Mouse (Mus musculus): ENCODE data around the gene Pou1f1.

The Pou1f1 gene

GRCm38 (mm10) chr16:65520211-65520610 lies at the start of gene Pou1f1:
Gene Pou1f1 (plus strand): TSS chr16:65520511.
- no peak for DNase-seq (ENCODE audit: low read depth, low spot score)

- no peak for DNase-seq (ENCODE audit: low read depth, low spot score)
These were observed 49.7 kb upstream of the Pou1f1 start for GRCm38 (mm10) chr16:65470650-65471049.

- DNase-seq (ENCODE audit: low read depth, low spot score) = no peak
These were observed 47.8 kb upstream of the Pou1f1 start for GRCm38 (mm10) chr16:65472472-65473001.

GRCm38 (mm10) chr16:65485726-65486125 lies 34.6 kb upstream of the Pou1f1 start:
- no peak for DNase-seq (ENCODE audit: low read depth, low spot score)

GRCm38 (mm10) chr16:65496030-65496429 lies 24.3 kb upstream of the Pou1f1 start:
- no peak for DNase-seq (ENCODE audit: low read depth, low spot score)

- no peak for DNase-seq (ENCODE audit: low read depth, low spot score)
These were observed 23.3 kb upstream of the Pou1f1 start for GRCm38 (mm10) chr16:65497049-65497448.

- no peak for DNase-seq (ENCODE audit: low read depth, low spot score)
These were observed 6.1 kb upstream of the Pou1f1 start for GRCm38 (mm10) chr16:65514223-65514622.

- no peak for DNase-seq (ENCODE audit: low read depth, low spot score)
These were observed 5.7 kb downstream of the Pou1f1 start for GRCm38 (mm10) chr16:65526004-65526403.

GRCm38 (mm10) chr16:65526695-65527094 lies 6.4 kb downstream of the Pou1f1 start:
- no peak for DNase-seq (ENCODE audit: low read depth, low spot score)

GRCm38 (mm10) chr16:65529589-65529988 lies 9.3 kb downstream of the Pou1f1 start:
- DNase-seq (ENCODE audit: low read depth, low spot score) = peak; percentile 7

GRCm38 (mm10) chr16:65531663-65532062 lies 11.4 kb downstream of the Pou1f1 start:
- DNase-seq (ENCODE audit: low read depth, low spot score) = no peak

- DNase-seq (ENCODE audit: low read depth, low spot score) = no peak
These were observed 13.1 kb downstream of the Pou1f1 start for GRCm38 (mm10) chr16:65533315-65533999.

GRCm38 (mm10) chr16:65543676-65544293 lies 23.5 kb downstream of the Pou1f1 start:
- DNase-seq (ENCODE audit: low read depth, low spot score) = no peak

GRCm38 (mm10) chr16:65548960-65549359 lies 28.6 kb downstream of the Pou1f1 start:
- DNase-seq (ENCODE audit: low read depth, low spot score) = no peak

- no peak for DNase-seq (ENCODE audit: low read depth, low spot score)
These were observed 30.5 kb downstream of the Pou1f1 start for GRCm38 (mm10) chr16:65550814-65551213.

GRCm38 (mm10) chr16:65554267-65554666 lies 34.0 kb downstream of the Pou1f1 start:
- DNase-seq (ENCODE audit: low read depth, low spot score) = no peak

- DNase-seq (ENCODE audit: low read depth, low spot score) = no peak
These were observed 37.1 kb downstream of the Pou1f1 start for GRCm38 (mm10) chr16:65557369-65557768.

- no peak for DNase-seq (ENCODE audit: low read depth, low spot score)
These were observed 39.3 kb downstream of the Pou1f1 start for GRCm38 (mm10) chr16:65559591-65559990.

GRCm38 (mm10) chr16:65560996-65561962 lies 41.0 kb downstream of the Pou1f1 start:
- DNase-seq (ENCODE audit: low read depth, low spot score) = no peak

GRCm38 (mm10) chr16:65561963-65562863 lies 41.9 kb downstream of the Pou1f1 start, which contains the start of gene Chmp2b:
Gene Chmp2b (minus strand): TSS chr16:65562726.
- DNase-seq (ENCODE audit: low read depth, low spot score) = peak; percentile 78

GRCm38 (mm10) chr16:65562864-65563206 lies 42.5 kb downstream of the Pou1f1 start:
- DNase-seq (ENCODE audit: low read depth, low spot score) = no peak

All from WW6 (cell line).